Mouse (Mus musculus): ENCODE results near the gene Ush1g. TPM values are rescaled to one million over a fixed set of nuclear protein-coding genes. Genes with fewer than 3 reads are reported as not detected.

The Ush1g gene
- polyA plus RNA-seq, 1 experiment: 0.01 TPM

DNA sequence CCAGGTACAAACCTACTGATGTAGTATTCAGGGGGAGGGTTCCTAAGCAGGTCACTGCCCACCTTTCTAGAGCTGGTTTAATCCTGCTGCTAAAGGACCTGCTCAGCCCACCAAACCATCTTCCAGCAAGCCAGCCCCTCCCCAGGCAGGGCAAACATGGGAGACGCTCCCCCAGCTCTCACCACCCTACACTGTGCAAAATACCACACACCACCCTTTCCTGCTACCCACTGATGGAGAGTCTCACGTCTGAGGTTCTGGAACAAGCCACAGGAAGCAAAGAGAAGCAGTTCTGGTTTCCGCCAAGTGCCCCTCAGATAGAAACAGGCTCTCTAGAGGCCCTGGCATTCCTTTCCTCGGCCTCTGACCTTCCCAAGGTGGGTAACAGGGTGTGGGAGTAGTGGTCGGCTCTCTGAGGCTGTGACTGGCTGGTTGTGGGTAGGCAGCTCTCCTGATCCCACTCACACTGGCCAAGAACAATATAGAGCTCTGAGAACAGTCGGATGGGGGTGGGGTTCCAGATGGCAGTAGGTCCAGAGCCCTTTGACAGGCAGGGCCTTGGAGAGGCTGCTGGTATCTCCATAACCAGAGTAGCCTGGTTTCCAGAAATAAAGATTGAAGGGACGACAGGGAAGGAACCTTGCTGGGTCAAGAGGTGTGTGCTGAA is 44.3 kb upstream of the Ush1g start:
- no peak overlapping the region for H3ac ChIP-seq (ENCODE audit: control insufficient read depth, insufficient read length, low read depth)
- no peak overlapping the region for H3K4me3 ChIP-seq (ENCODE audit: insufficient read depth, poor library complexity, severe bottlenecking)
- no peaks in the 10 kb centered on the region for H3K27me3 ChIP-seq (ENCODE audit: control insufficient read depth, insufficient read depth, insufficient read length)
- no peaks in the 10 kb centered on the region for H3K36me3 ChIP-seq (ENCODE audit: control insufficient read depth, insufficient read depth)
- H3K79me3 ChIP-seq (ENCODE audit: low read depth): no peaks in the 10 kb centered on the region
- no peak for TF ChIP-seq MYOD1 (IDR thresholded peaks at IDR 0.05; ENCODE audit: control insufficient read depth, insufficient read length, low read depth)
- no peak for TF ChIP-seq USF1 (IDR thresholded peaks at IDR 0.05; ENCODE audit: low read depth)
- no peak for TF ChIP-seq MYOG (IDR thresholded peaks at IDR 0.05; ENCODE audit: control insufficient read depth, extremely low read depth, insufficient read length)
- TF ChIP-seq FOSL1 (IDR thresholded peaks at IDR 0.05; ENCODE audit: insufficient read depth, low read length, poor library complexity, severe bottlenecking): no peak
- no peak for TF ChIP-seq CEBPB (IDR thresholded peaks at IDR 0.05; ENCODE audit: low read depth)
- TF ChIP-seq MAX (IDR thresholded peaks at IDR 0.05): no peak
- TF ChIP-seq CTCF (IDR thresholded peaks at IDR 0.05; ENCODE audit: control insufficient read depth, insufficient read depth, insufficient read length): no peak
- no peaks in the 10 kb centered on the region for H3K79me2 ChIP-seq (ENCODE audit: control insufficient read depth, insufficient read depth)

DNA sequence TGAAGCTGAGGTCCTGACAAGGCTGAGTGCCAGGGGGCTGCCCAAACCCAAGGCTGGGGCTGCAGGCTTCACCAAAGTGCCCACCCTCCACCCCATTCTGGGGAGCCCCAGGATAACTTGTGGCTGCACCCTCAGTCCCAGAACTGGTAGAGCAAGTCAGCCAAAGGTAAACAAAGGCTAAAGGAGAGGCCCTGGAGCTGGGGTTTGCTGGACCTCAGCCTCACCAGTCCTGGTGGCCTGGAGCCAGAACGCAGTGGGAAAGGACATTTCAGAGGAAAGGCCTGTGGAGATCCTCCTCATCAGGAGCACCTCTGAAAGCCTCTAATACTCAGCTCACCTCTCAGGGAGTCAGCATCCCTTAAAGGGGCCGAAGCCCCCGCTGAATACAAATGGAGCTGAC is 42.3 kb upstream of the Ush1g start:
- Histone ChIP-seq H3ac (ENCODE audit: control insufficient read depth, insufficient read length, low read depth) (no peak overlapping the region), H3K79me3 (ENCODE audit: low read depth) (no peaks in the 10 kb centered on the region), H3K79me2 (ENCODE audit: control insufficient read depth, insufficient read depth) (no peaks in the 10 kb centered on the region), H3K36me3 (ENCODE audit: control insufficient read depth, insufficient read depth) (no peaks in the 10 kb centered on the region), H3K27me3 (ENCODE audit: control insufficient read depth, insufficient read depth, insufficient read length) (no peaks in the 10 kb centered on the region), H3K4me3 (ENCODE audit: insufficient read depth, poor library complexity, severe bottlenecking) (no peak overlapping the region)
- TF ChIP-seq FOSL1 (IDR thresholded peaks at IDR 0.05; ENCODE audit: insufficient read depth, low read length, poor library complexity, severe bottlenecking): no peak
- no peak for TF ChIP-seq MYOG (IDR thresholded peaks at IDR 0.05; ENCODE audit: control insufficient read depth, extremely low read depth, insufficient read length)
- TF ChIP-seq CTCF (IDR thresholded peaks at IDR 0.05; ENCODE audit: control insufficient read depth, insufficient read depth, insufficient read length): no peak
- TF ChIP-seq MAX (IDR thresholded peaks at IDR 0.05): no peak
- no peak for TF ChIP-seq USF1 (IDR thresholded peaks at IDR 0.05; ENCODE audit: low read depth)
- TF ChIP-seq CEBPB (IDR thresholded peaks at IDR 0.05; ENCODE audit: low read depth): no peak
- TF ChIP-seq MYOD1 (IDR thresholded peaks at IDR 0.05; ENCODE audit: control insufficient read depth, insufficient read length, low read depth): no peak

DNA sequence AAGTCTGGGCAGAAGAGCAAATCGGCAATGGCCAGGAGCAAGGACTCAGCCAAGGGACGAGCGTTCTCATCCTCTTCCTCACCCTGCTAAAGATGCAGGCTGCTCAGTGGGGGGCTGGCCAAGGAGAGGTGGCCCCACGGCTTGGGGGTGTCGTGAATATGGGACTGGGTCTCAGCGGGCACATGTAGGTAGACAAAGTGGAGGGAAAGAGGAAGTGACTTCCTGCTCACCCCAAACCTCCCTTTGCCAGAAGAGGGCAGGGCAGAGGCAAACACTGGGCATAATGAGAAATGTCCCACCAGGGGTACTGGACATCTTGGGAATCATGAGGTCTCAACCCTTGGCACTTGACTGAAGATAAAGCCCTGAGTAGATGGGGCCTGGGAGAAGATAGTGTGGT is 37.9 kb upstream of the Ush1g start:
- Histone ChIP-seq H3K79me3 (ENCODE audit: low read depth) (no peaks in the 10 kb centered on the region), H3K4me3 (ENCODE audit: insufficient read depth, poor library complexity, severe bottlenecking) (no peak overlapping the region), H3K27me3 (ENCODE audit: control insufficient read depth, insufficient read depth, insufficient read length) (no peaks in the 10 kb centered on the region), H3ac (ENCODE audit: control insufficient read depth, insufficient read length, low read depth) (no peak overlapping the region), H3K36me3 (ENCODE audit: control insufficient read depth, insufficient read depth) (no peaks in the 10 kb centered on the region), H3K79me2 (ENCODE audit: control insufficient read depth, insufficient read depth) (no peaks in the 10 kb centered on the region)
- no peak for TF ChIP-seq CEBPB (IDR thresholded peaks at IDR 0.05; ENCODE audit: low read depth)

DNA sequence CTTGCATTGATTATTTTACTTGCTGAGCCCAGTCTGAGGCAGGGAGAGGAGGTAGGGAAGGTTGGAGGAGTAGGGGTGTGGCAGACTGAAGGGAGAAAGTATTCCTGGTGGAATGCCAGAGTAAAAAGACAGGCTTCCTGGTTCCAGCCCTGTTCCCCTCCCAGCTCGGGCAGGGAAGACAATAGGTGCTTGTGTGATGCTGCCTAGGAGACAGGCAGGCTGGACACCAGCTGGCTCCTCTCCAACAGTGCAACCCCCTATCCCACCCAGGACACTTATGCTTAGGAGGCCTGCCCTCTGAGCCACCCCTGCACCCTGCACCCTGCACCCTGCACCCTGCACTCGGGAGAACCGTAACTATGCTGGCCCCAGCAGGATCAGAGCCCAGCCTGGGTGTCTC is 37.5 kb upstream of the Ush1g start:
- TF ChIP-seq CEBPB (IDR thresholded peaks at IDR 0.05; ENCODE audit: low read depth) (no peak), CTCF (IDR thresholded peaks at IDR 0.05; ENCODE audit: control insufficient read depth, insufficient read depth, insufficient read length) (no peak), MYOD1 (IDR thresholded peaks at IDR 0.05; ENCODE audit: control insufficient read depth, insufficient read length, low read depth) (no peak), MAX (IDR thresholded peaks at IDR 0.05) (no peak), USF1 (IDR thresholded peaks at IDR 0.05; ENCODE audit: low read depth) (no peak), MYOG (IDR thresholded peaks at IDR 0.05; ENCODE audit: control insufficient read depth, extremely low read depth, insufficient read length) (no peak), FOSL1 (IDR thresholded peaks at IDR 0.05; ENCODE audit: insufficient read depth, low read length, poor library complexity, severe bottlenecking) (no peak)
- H3K79me3 ChIP-seq (ENCODE audit: low read depth): no peaks in the 10 kb centered on the region
- H3K79me2 ChIP-seq (ENCODE audit: control insufficient read depth, insufficient read depth): no peaks in the 10 kb centered on the region
- no peak overlapping the region for H3ac ChIP-seq (ENCODE audit: control insufficient read depth, insufficient read length, low read depth)
- H3K4me3 ChIP-seq (ENCODE audit: insufficient read depth, poor library complexity, severe bottlenecking): no peak overlapping the region
- no peaks in the 10 kb centered on the region for H3K27me3 ChIP-seq (ENCODE audit: control insufficient read depth, insufficient read depth, insufficient read length)
- no peaks in the 10 kb centered on the region for H3K36me3 ChIP-seq (ENCODE audit: control insufficient read depth, insufficient read depth)

DNA sequence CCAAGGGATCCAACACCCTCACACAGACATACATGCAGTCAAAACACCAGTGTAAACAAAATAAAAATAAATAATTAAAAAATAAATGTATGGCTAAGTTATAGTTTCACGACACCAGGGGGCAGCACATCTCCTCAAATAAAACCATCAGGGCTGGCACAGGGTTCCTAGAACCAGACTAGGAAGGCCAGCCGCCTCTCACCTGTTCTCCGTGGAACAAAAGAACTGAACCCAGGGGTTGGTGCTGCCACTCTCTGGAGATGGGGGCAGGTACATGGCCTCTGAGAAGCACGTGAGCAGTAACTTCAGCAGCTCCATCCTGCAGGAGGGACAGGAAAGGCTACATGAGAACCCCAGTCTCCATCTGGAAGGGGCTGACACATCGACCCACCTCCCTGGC is 36.6 kb upstream of the Ush1g start:
- H3ac ChIP-seq (ENCODE audit: control insufficient read depth, insufficient read length, low read depth): no peak overlapping the region
- TF ChIP-seq MAX (IDR thresholded peaks at IDR 0.05) (no peak), CEBPB (IDR thresholded peaks at IDR 0.05; ENCODE audit: low read depth) (no peak), USF1 (IDR thresholded peaks at IDR 0.05; ENCODE audit: low read depth) (no peak), MYOG (IDR thresholded peaks at IDR 0.05; ENCODE audit: control insufficient read depth, extremely low read depth, insufficient read length) (no peak), MYOD1 (IDR thresholded peaks at IDR 0.05; ENCODE audit: control insufficient read depth, insufficient read length, low read depth) (no peak), FOSL1 (IDR thresholded peaks at IDR 0.05; ENCODE audit: insufficient read depth, low read length, poor library complexity, severe bottlenecking) (no peak), CTCF (IDR thresholded peaks at IDR 0.05; ENCODE audit: control insufficient read depth, insufficient read depth, insufficient read length) (no peak)
- H3K79me3 ChIP-seq (ENCODE audit: low read depth): no peaks in the 10 kb centered on the region
- H3K27me3 ChIP-seq (ENCODE audit: control insufficient read depth, insufficient read depth, insufficient read length): no peaks in the 10 kb centered on the region
- H3K36me3 ChIP-seq (ENCODE audit: control insufficient read depth, insufficient read depth): no peaks in the 10 kb centered on the region
- H3K79me2 ChIP-seq (ENCODE audit: control insufficient read depth, insufficient read depth): no peaks in the 10 kb centered on the region
- H3K4me3 ChIP-seq (ENCODE audit: insufficient read depth, poor library complexity, severe bottlenecking): no peak overlapping the region

DNA sequence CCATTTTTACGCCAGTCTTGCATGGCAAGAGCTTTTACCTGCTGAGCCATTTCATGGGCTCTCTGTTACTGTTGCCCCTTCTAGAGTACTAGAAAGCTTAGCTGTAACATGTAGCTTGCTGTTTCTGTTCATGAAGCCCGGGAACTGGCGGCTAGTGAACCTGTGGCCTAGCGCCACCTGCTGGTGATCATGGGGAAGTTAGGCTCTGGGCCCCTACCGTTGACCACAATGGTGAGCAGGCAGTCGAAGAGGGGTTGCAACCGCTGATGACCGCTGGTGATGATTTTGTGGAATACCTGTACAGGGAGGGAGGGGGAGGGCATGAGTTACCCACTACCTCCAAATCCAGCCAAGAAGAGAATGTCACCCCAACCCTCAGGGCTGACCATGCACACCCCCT is 32.3 kb upstream of the Ush1g start:
- Histone ChIP-seq H3K79me3 (ENCODE audit: low read depth) (no peaks in the 10 kb centered on the region), H3K27me3 (ENCODE audit: control insufficient read depth, insufficient read depth, insufficient read length) (no peaks in the 10 kb centered on the region), H3ac (ENCODE audit: control insufficient read depth, insufficient read length, low read depth) (no peak overlapping the region), H3K79me2 (ENCODE audit: control insufficient read depth, insufficient read depth) (no peaks in the 10 kb centered on the region), H3K36me3 (ENCODE audit: control insufficient read depth, insufficient read depth) (no peaks in the 10 kb centered on the region), H3K4me3 (ENCODE audit: insufficient read depth, poor library complexity, severe bottlenecking) (no peak overlapping the region)
- TF ChIP-seq CEBPB (IDR thresholded peaks at IDR 0.05; ENCODE audit: low read depth) (no peak), USF1 (IDR thresholded peaks at IDR 0.05; ENCODE audit: low read depth) (no peak), MAX (IDR thresholded peaks at IDR 0.05) (no peak), FOSL1 (IDR thresholded peaks at IDR 0.05; ENCODE audit: insufficient read depth, low read length, poor library complexity, severe bottlenecking) (no peak), CTCF (IDR thresholded peaks at IDR 0.05; ENCODE audit: control insufficient read depth, insufficient read depth, insufficient read length) (peak; percentile 90), MYOG (IDR thresholded peaks at IDR 0.05; ENCODE audit: control insufficient read depth, extremely low read depth, insufficient read length) (no peak)
